In the genomic region with DNA sequence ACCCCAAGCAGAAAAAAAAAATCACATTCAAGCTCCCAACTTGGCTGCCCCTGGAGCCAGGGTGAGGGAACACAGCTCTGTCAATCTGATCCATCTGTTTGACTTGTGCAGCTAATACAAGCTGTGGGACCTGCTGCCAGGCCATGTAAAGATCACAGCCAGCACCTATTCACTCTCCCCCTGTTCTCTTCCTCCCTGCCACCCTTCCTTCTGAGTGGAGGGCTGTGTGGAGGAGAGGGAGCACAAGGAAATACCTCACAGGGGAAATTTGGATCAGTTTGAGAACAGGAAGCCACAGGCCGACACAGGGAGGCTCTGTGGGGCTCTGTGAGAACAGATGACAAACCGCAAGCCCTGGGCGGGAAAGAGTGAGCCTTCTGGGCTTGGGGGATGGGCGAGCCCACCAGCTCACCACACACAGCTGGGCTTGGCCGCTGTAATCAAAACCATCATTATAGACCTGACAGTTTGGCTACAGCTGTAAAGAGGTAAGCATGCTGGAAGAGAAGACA, we compare ENCODE assay signal across 8 mouse cellular contexts. TPM values are rescaled to one million over a fixed set of nuclear protein-coding genes. Genes with fewer than 3 reads are reported as not detected.
A peak's percentile ranks its signal among the peaks of the same experiment; 100 is the strongest.
DNase-seq lines count a peak whose midpoint lies in the region; ATAC-seq lines count a peak whose summit lies in the region.

No protein-coding gene starts in this region.

- H3K27ac ChIP-seq in embryonic facial prominence, embryonic 10.5 days (replicated peaks), result peak overlapping the region; percentile 71
- peak overlapping the region; percentile 39; the same call in 1 of the 2 replicates for H3K27ac ChIP-seq in hindbrain, embryonic 15.5 days (replicated peaks)
- no peak overlapping the region for H3K27ac ChIP-seq in midbrain, embryonic 15.5 days

- no peaks in the 10 kb centered on the region for H3K27me3 ChIP-seq in embryonic facial prominence, embryonic 10.5 days (replicated peaks; ENCODE audit: low read depth, poor library complexity, severe bottlenecking)
- no peaks in the 10 kb centered on the region for H3K27me3 ChIP-seq in hindbrain, embryonic 15.5 days
- no peaks in the 10 kb centered on the region for H3K27me3 ChIP-seq in midbrain, embryonic 15.5 days (replicated peaks)

- WGBS in embryonic facial prominence, embryonic 10.5 days, result 4% methylated on average over 5 of the region's 5 CpGs
- 4% methylated on average over 5 of the region's 5 CpGs for WGBS in hindbrain, embryonic 15.5 days
- WGBS in midbrain, embryonic 15.5 days, result 20% methylated on average over 5 of the region's 5 CpGs

- peaks cover 100% of the 10 kb centered on the region for H3K36me3 ChIP-seq in embryonic facial prominence, embryonic 10.5 days (replicated peaks)
- H3K36me3 ChIP-seq in hindbrain, embryonic 15.5 days, result peaks cover 42% of the 10 kb centered on the region
- peaks cover 26% of the 10 kb centered on the region for H3K36me3 ChIP-seq in midbrain, embryonic 15.5 days (replicated peaks)

- H3K4me2 ChIP-seq in hindbrain, embryonic 15.5 days, result no peak overlapping the region
- H3K4me2 ChIP-seq in midbrain, embryonic 15.5 days, result no peak overlapping the region

- DNase-seq in cerebellum, adult 8-10 months, result no peak
- DNase-seq in 416B (ENCODE audit: low read depth), result peak; percentile 93
- DNase-seq in embryonic facial prominence, embryonic 10.5 days (ENCODE audit: low spot score), result peak; percentile 84
- peak; percentile 91 for DNase-seq in thymus, postnatal 25 days
- no peak for DNase-seq in adrenal gland, adult 2 months

- H3K9ac ChIP-seq in hindbrain, embryonic 15.5 days, result no peak overlapping the region
- no peak overlapping the region for H3K9ac ChIP-seq in midbrain, embryonic 15.5 days

- H3K4me1 ChIP-seq in embryonic facial prominence, embryonic 10.5 days, result peaks cover 75% of the 10 kb centered on the region
- peaks cover 37% of the 10 kb centered on the region for H3K4me1 ChIP-seq in hindbrain, embryonic 15.5 days (replicated peaks)
- H3K4me1 ChIP-seq in midbrain, embryonic 15.5 days, result peaks cover 32% of the 10 kb centered on the region

- H3K4me3 ChIP-seq in embryonic facial prominence, embryonic 10.5 days, result peak overlapping the region; percentile 17
- H3K4me3 ChIP-seq in hindbrain, embryonic 15.5 days, result no peak overlapping the region
- no peak overlapping the region for H3K4me3 ChIP-seq in midbrain, embryonic 15.5 days

- H3K9me3 ChIP-seq in embryonic facial prominence, embryonic 10.5 days, result no peaks in the 10 kb centered on the region
- no peaks in the 10 kb centered on the region for H3K9me3 ChIP-seq in hindbrain, embryonic 15.5 days
- H3K9me3 ChIP-seq in midbrain, embryonic 15.5 days, result no peaks in the 10 kb centered on the region

- 0 out of 2 replicates have a peak, but pooled peaks have one; percentile 31 for ATAC-seq in cerebellum, adult (ENCODE audit: insufficient number of reproducible peaks, low FRiP score, low TSS enrichment)
- ATAC-seq in hindbrain, embryonic 15.5 days (ENCODE audit: low FRiP score, low read depth), result peak; percentile 40; the same call in 1 of the 2 replicates
- peak; percentile 43; the same call in 1 of the 2 replicates for ATAC-seq in midbrain, embryonic 15.5 days (replicated peaks)

RNA-seq across cellular contexts. Expression of a gene that starts 31.1 kb away (rescaled TPM):
- 22.9 and 25.3 TPM in 2 replicates for polyA plus RNA-seq in embryonic facial prominence, embryonic 10.5 days (2016; fragmentation: Nextera tagmentation; extraction: Ambion mirVana)
- 15.5 and 17.6 TPM in 2 replicates for polyA plus RNA-seq in hindbrain, embryonic 15.5 days (2015; fragmentation: Nextera tagmentation; extraction: Ambion mirVana)
- 15.3 and 16.1 TPM in 2 replicates for polyA plus RNA-seq in midbrain, embryonic 15.5 days (2015; fragmentation: Nextera tagmentation; extraction: Ambion mirVana)
- total RNA-seq in adrenal gland, adult 2 months (2021), result 10 to 100 TPM in 1 of 2 experiments, 1 to 10 TPM in 1; 7.5 to 10.0 TPM
- 8.1 and 9.2 TPM in 2 replicates for polyA plus RNA-seq in adrenal gland, adult 2 months (2012; rRNA removed)

RNA-seq across cellular contexts. Expression of a gene that starts 45.2 kb away (rescaled TPM):
- polyA plus RNA-seq in embryonic facial prominence, embryonic 10.5 days (2016; fragmentation: Nextera tagmentation; extraction: Ambion mirVana), result 33.0 and 33.5 TPM in 2 replicates
- polyA plus RNA-seq in hindbrain, embryonic 15.5 days (2015; fragmentation: Nextera tagmentation; extraction: Ambion mirVana), result 16.3 and 16.6 TPM in 2 replicates
- polyA plus RNA-seq in midbrain, embryonic 15.5 days (2015; fragmentation: Nextera tagmentation; extraction: Ambion mirVana), result 15.5 and 15.7 TPM in 2 replicates
- 10 to 100 TPM; 30.8 to 57.5 TPM for total RNA-seq in adrenal gland, adult 2 months (2021)
- 46.7 and 50.1 TPM in 2 replicates for polyA plus RNA-seq in adrenal gland, adult 2 months (2012; rRNA removed)

Comparison
In these comparisons a context has a peak if more than half of its experiments do, and no peak if none do; other contexts are left out.
1. DNase-seq: peak in 416B (single experiment), embryonic facial prominence, embryonic 10.5 days (single experiment) and thymus, postnatal 25 days (single experiment); none in cerebellum, adult 8-10 months (single experiment) and adrenal gland, adult 2 months (single experiment).
2. Peak in every context shown above with its lines, with median percentiles within 50 percentile points of each other: ATAC-seq.